Mouse (Mus musculus) MEL (cell line): ENCODE data around the gene Med24. TPM values are rescaled to one million over a fixed set of nuclear protein-coding genes. Genes with fewer than 3 reads are reported as not detected.
A peak's percentile ranks its signal among the peaks of the same experiment; 100 is the strongest.

ENCODE experiments used
- DNase-seq: peaks from one replicate; pipeline ENCODE4 v3.0.0; 2011; ENCODE audit warnings: low read depth, low spot score
- H3K27ac ChIP-seq: 2 replicates; pipeline ENCODE4 v1.5.1; 2012; ENCODE audit warnings: low read depth, mild to moderate bottlenecking, control low read depth, low read length, moderate library complexity; ENCODE audit not compliant: control insufficient read depth
- H3K27me3 ChIP-seq, 2 experiments: fragments of 150-350 bp in 1 of 2; sonication (generic) in 1 of 2; 2 replicates each; pipeline ENCODE4 v1.6.1; 2012; ENCODE audit warnings: low read length in 2 of 2, mild to moderate bottlenecking in 2 of 2, improper control_type of control experiment in 1 of 2, moderate library complexity in 1 of 2; ENCODE audit not compliant: insufficient read depth in 2 of 2, control insufficient read depth in 1 of 2
- H3K36me3 ChIP-seq, 2 experiments: 2 replicates each; pipeline ENCODE4 v1.6.1; 2012 to 2014; ENCODE audit warnings: low read length in 2 of 2, improper control_type of control experiment in 1 of 2, inconsistent platforms in 1 of 2, mild to moderate bottlenecking in 1 of 2; ENCODE audit not compliant: insufficient read depth in 2 of 2, control insufficient read depth in 1 of 2
- H3K4me1 ChIP-seq, 2 experiments: fragments of 150-350 bp in 1 of 2; sonication (generic) in 1 of 2; 2 replicates each; pipeline ENCODE4 v1.6.1; 2012; ENCODE audit warnings: low read length in 2 of 2, improper control_type of control experiment in 1 of 2, mild to moderate bottlenecking in 1 of 2; ENCODE audit not compliant: insufficient read depth in 2 of 2, control insufficient read depth in 1 of 2
- H3K4me3 ChIP-seq, 2 experiments: fragments of 150-350 bp in 1 of 2; sonication (generic) in 1 of 2; 2 replicates each; pipeline ENCODE4 v1.5.1; 2012; ENCODE audit warnings: low read depth in 2 of 2, low read length in 2 of 2, mild to moderate bottlenecking in 2 of 2, moderate library complexity in 2 of 2, control low read depth in 1 of 2, improper control_type of control experiment in 1 of 2; ENCODE audit not compliant: control insufficient read depth in 1 of 2, insufficient read depth in 1 of 2
- H3K79me2 ChIP-seq: 2 replicates; pipeline ENCODE4 v1.6.1; 2012; ENCODE audit warnings: mild to moderate bottlenecking, low read length, moderate library complexity; ENCODE audit not compliant: control insufficient read depth, poor library complexity, insufficient read depth
- H3K9ac ChIP-seq: 2 replicates; pipeline ENCODE4 v1.6.1; 2012; ENCODE audit warnings: low read depth, mild to moderate bottlenecking, control low read depth, low read length, moderate library complexity; ENCODE audit not compliant: control insufficient read depth, poor library complexity, severe bottlenecking
- H3K9me3 ChIP-seq: fragments of 150-350 bp; sonication (generic); replicated peaks from 2 replicates; pipeline ENCODE4 v1.6.1; 2012; ENCODE audit warnings: mild to moderate bottlenecking, low read length, improper control_type of control experiment, moderate library complexity; ENCODE audit not compliant: insufficient read depth
- BHLHE40 ChIP-seq: IDR thresholded peaks from 2 replicates; pipeline ENCODE4 v1.6.1; 2012; ENCODE audit warnings: low read depth, mild to moderate bottlenecking, inconsistent platforms, low read length, improper control_type of control experiment, borderline replicate concordance
- CHD1 ChIP-seq: IDR thresholded peaks from 2 replicates; pipeline ENCODE4 v1.6.1; 2012; ENCODE audit warnings: low read depth, mild to moderate bottlenecking, inconsistent platforms, low read length, improper control_type of control experiment
- ELF1 ChIP-seq: IDR thresholded peaks from 2 replicates; pipeline ENCODE4 v1.6.1; 2014; ENCODE audit warnings: low read depth, mild to moderate bottlenecking, inconsistent platforms, low read length, improper control_type of control experiment, moderate library complexity
- ETS1 ChIP-seq: IDR thresholded peaks from 2 replicates; pipeline ENCODE4 v1.6.1; 2012; ENCODE audit warnings: low read depth, mild to moderate bottlenecking, inconsistent platforms, low read length, improper control_type of control experiment, moderate library complexity
- GABPA ChIP-seq: IDR thresholded peaks from 2 replicates; pipeline ENCODE4 v1.6.1; 2012; ENCODE audit warnings: low read depth, mild to moderate bottlenecking, inconsistent platforms, low read length, improper control_type of control experiment, moderate library complexity
- HCFC1 ChIP-seq: IDR thresholded peaks from 2 replicates; pipeline ENCODE4 v1.6.1; 2012; ENCODE audit warnings: low read depth, mild to moderate bottlenecking, inconsistent platforms, low read length, improper control_type of control experiment, moderate library complexity
- JUND ChIP-seq: IDR thresholded peaks from 2 replicates; pipeline ENCODE4 v1.6.1; 2011; ENCODE audit warnings: low read depth, mild to moderate bottlenecking, improper control_type of control experiment, low read length
- KAT2A ChIP-seq: conservative IDR thresholded peaks from 2 replicates; pipeline ENCODE4 v1.6.1; 2012; ENCODE audit warnings: low read depth, low read length, improper control_type of control experiment, inconsistent platforms
- MYB ChIP-seq: IDR thresholded peaks from 2 replicates; pipeline ENCODE4 v1.6.1; 2011; ENCODE audit warnings: mild to moderate bottlenecking, low read depth, low read length, improper control_type of control experiment
- MYC ChIP-seq: IDR thresholded peaks from 2 replicates; pipeline ENCODE4 v1.6.1; 2011; ENCODE audit warnings: low read depth, mild to moderate bottlenecking, low read length, improper control_type of control experiment, moderate library complexity
- NELFE ChIP-seq: IDR thresholded peaks from 2 replicates; pipeline ENCODE4 v1.6.1; 2011; ENCODE audit warnings: low read depth, low read length, improper control_type of control experiment
- POLR2A ChIP-seq, 2 experiments: IDR thresholded peaks; 2 replicates each; pipeline ENCODE4 v1.6.1; 2011 to 2012; ENCODE audit warnings: low read length in 2 of 2, mild to moderate bottlenecking in 2 of 2, control low read depth in 1 of 2, improper control_type of control experiment in 1 of 2, low read depth in 1 of 2, moderate library complexity in 1 of 2; ENCODE audit not compliant: control insufficient read depth in 1 of 2, insufficient read depth in 1 of 2, poor library complexity in 1 of 2
- RAD21 ChIP-seq: IDR thresholded peaks from 2 replicates; pipeline ENCODE4 v1.6.1; 2011; ENCODE audit warnings: mild to moderate bottlenecking, low read depth, low read length, improper control_type of control experiment
- RCOR1 ChIP-seq: IDR thresholded peaks from 2 replicates; pipeline ENCODE4 v1.6.1; 2012; ENCODE audit warnings: low read depth, mild to moderate bottlenecking, inconsistent platforms, low read length, improper control_type of control experiment
- SIN3A ChIP-seq: IDR thresholded peaks from 2 replicates; pipeline ENCODE4 v1.6.1; 2012; ENCODE audit warnings: low read length, improper control_type of control experiment, inconsistent platforms
- TAL1 ChIP-seq: IDR thresholded peaks from 2 replicates; pipeline ENCODE4 v1.6.1; 2012; ENCODE audit warnings: mild to moderate bottlenecking, inconsistent platforms, low read length, moderate library complexity, mixed read lengths
- TBP ChIP-seq: IDR thresholded peaks from 2 replicates; pipeline ENCODE4 v1.8.0; 2011; ENCODE audit warnings: low read depth, low read length, improper control_type of control experiment
- UBTF ChIP-seq: IDR thresholded peaks from 2 replicates; pipeline ENCODE4 v1.6.1; 2012; ENCODE audit warnings: low read depth, mild to moderate bottlenecking, inconsistent platforms, low read length, improper control_type of control experiment, moderate library complexity, borderline replicate concordance; ENCODE audit not compliant: insufficient read depth
- USF2 ChIP-seq, 2 experiments: IDR thresholded peaks; 2 replicates each; pipeline ENCODE4 v1.6.1; 2011 to 2012; ENCODE audit warnings: improper control_type of control experiment in 2 of 2, low read length in 2 of 2, borderline replicate concordance in 1 of 2, inconsistent platforms in 1 of 2, low read depth in 1 of 2, mild to moderate bottlenecking in 1 of 2; ENCODE audit not compliant: insufficient read depth in 1 of 2
- ZC3H11A ChIP-seq: IDR thresholded peaks from 2 replicates; pipeline ENCODE4 v1.6.1; 2012; ENCODE audit warnings: low read depth, mild to moderate bottlenecking, inconsistent platforms, low read length, improper control_type of control experiment
- ZNF384 ChIP-seq: IDR thresholded peaks from 2 replicates; pipeline ENCODE4 v1.6.1; 2012; ENCODE audit warnings: low read depth, mild to moderate bottlenecking, inconsistent platforms, low read length, improper control_type of control experiment
- polyA plus RNA-seq, 2 experiments: library from polyadenylated mRNA; stranded (reverse) in 1 of 2; unstranded in 1 of 2; fragments of >175 nt in 1 of 2; fragments of >200 nt in 1 of 2; gene quantifications; 2 replicates each; pipeline versions ENCODE4 v1.2.1 to v1.2.4; 2012; ENCODE audit warnings: low replicate concordance in 2 of 2, low read depth in 1 of 2; ENCODE audit not compliant: insufficient read length in 2 of 2, insufficient read depth in 1 of 2, missing spikeins in 1 of 2
- total RNA-seq: library from RNA; depleted of rRNA; stranded (reverse); fragments of 300-350 nt; gene quantifications from 2 replicates; pipeline ENCODE4 v1.2.3, GENCODE M21; 2012

Med24 gene
- total and polyA plus RNA-seq, 3 experiments, result 37.5 to 89.8 TPM; not detected in 1

- Histone ChIP-seq H3K9me3 (no peaks in the 10 kb centered on the region), H3K4me3 (no peak overlapping the region), H3K27me3 (peaks cover 0 to 3% of the 10 kb centered on the region in 2 experiments; a peak in 1 of 4 replicates), H3K36me3 (peaks cover 0 to 18% of the 10 kb centered on the region in 2 experiments; a peak in 2 of 4 replicates), H3K4me1 (peaks cover 9 to 26% of the 10 kb centered on the region in 2 experiments), H3K27ac (no peak overlapping the region), H3K79me2 (no peaks in the 10 kb centered on the region), H3K9ac (no peak overlapping the region)
- no peak for DNase-seq
- TF ChIP-seq TBP, result no peak
- no peak for TF ChIP-seq UBTF
- no peak for TF ChIP-seq RAD21
- no peak for TF ChIP-seq BHLHE40
- no peak for TF ChIP-seq ETS1
- no peak for TF ChIP-seq HCFC1
- TF ChIP-seq TAL1, result no peak
- TF ChIP-seq ZC3H11A, result no peak
- no peak for TF ChIP-seq KAT2A
- no peak for TF ChIP-seq USF2 (IDR thresholded peaks at IDR 0.05; ENCODE audit: borderline replicate concordance in 1 of 2, insufficient read depth in 1 of 2, low read depth in 1 of 2, low read length in 2 of 2)
- no peak for TF ChIP-seq MYB
- TF ChIP-seq ELF1, result no peak
- TF ChIP-seq CHD1, result no peak
- TF ChIP-seq SIN3A, result no peak
- TF ChIP-seq JUND, result no peak
- no peak for TF ChIP-seq POLR2A (IDR thresholded peaks at IDR 0.05; ENCODE audit: control insufficient read depth in 1 of 2, insufficient read depth in 1 of 2, low read depth in 1 of 2, low read length in 2 of 2, poor library complexity in 1 of 2)
- TF ChIP-seq ZNF384, result no peak
- no peak for TF ChIP-seq NELFE
- no peak for TF ChIP-seq RCOR1
These were observed 6.9 kb upstream of the Med24 start for GRCm38 (mm10) chr11:98736176-98736575.

GRCm38 (mm10) chr11:98735111-98735510 is 5.9 kb upstream of the Med24 start:
- Histone ChIP-seq H3K9me3 (no peaks in the 10 kb centered on the region), H3K79me2 (no peaks in the 10 kb centered on the region), H3K36me3 (peaks cover 0 to 18% of the 10 kb centered on the region in 2 experiments; a peak in 2 of 4 replicates), H3K27ac (no peak overlapping the region), H3K4me1 (peaks cover 9 to 23% of the 10 kb centered on the region in 2 experiments), H3K9ac (no peak overlapping the region), H3K27me3 (peaks cover 0 to 3% of the 10 kb centered on the region in 2 experiments; a peak in 1 of 4 replicates), H3K4me3 (no peak overlapping the region)
- TF ChIP-seq GABPA, result no peak
- peak; percentile 42; the same call in 1 of the 2 replicates for TF ChIP-seq ZNF384
- no peak for TF ChIP-seq MYC
- DNase-seq, result no peak
